7 mouse cellular contexts compared by ENCODE assay signal in genomic region chr1:62706085-62707021, GRCm38 (mm10). TPM values are rescaled to one million over a fixed set of nuclear protein-coding genes. Genes with fewer than 3 reads are reported as not detected.
DNase-seq lines count a peak whose midpoint lies in the region; ATAC-seq and TF ChIP-seq lines count a peak whose summit lies in the region.

No protein-coding gene starts in this region.

- peak; percentile 82 for DNase-seq in NIH3T3 (ENCODE audit: low read depth)
- DNase-seq in hindbrain, embryonic 10.5 days (ENCODE audit: low spot score): peak; percentile 79
- DNase-seq in layer of hippocampus, postnatal 25 days (ENCODE audit: extremely low spot score in 1 of 2, low spot score in 1 of 2): peak; percentile 55 to 68
- peak; percentile 56 for DNase-seq in lung, postnatal 36 days
- peak; percentile 66 to 72 for DNase-seq in right cerebral cortex, adult 2 months (ENCODE audit: low spot score in 2 of 2)

- TF ChIP-seq POLR2A in bone marrow, adult 2 months (IDR thresholded peaks at IDR 0.05; ENCODE audit: borderline replicate concordance, control insufficient read depth, low read depth, low read length): no peak

- H3K4me3 ChIP-seq in bone marrow, adult 2 months (replicated peaks; ENCODE audit: control insufficient read depth, low read depth, low read length): peak overlapping the region; percentile 17
- peak overlapping the region; percentile 55 for H3K4me3 ChIP-seq in forebrain, embryonic 12.5 days (replicated peaks)
- H3K4me3 ChIP-seq in hindbrain, embryonic 10.5 days: peak overlapping the region; percentile 77

- H3K36me3 ChIP-seq in forebrain, embryonic 12.5 days (replicated peaks): no peaks in the 10 kb centered on the region
- H3K36me3 ChIP-seq in hindbrain, embryonic 10.5 days: no peaks in the 10 kb centered on the region

- peak; percentile 54; the same call in 1 of the 2 replicates for ATAC-seq in forebrain, embryonic 12.5 days (ENCODE audit: low FRiP score)

- peak overlapping the region; percentile 94 for H3K4me2 ChIP-seq in forebrain, embryonic 12.5 days

- no peaks in the 10 kb centered on the region; the same call in 1 of the 2 replicates for H3K4me1 ChIP-seq in bone marrow, adult 2 months (ENCODE audit: control insufficient read depth, insufficient read depth, low read length)
- H3K4me1 ChIP-seq in forebrain, embryonic 12.5 days: peaks cover 71% of the 10 kb centered on the region
- H3K4me1 ChIP-seq in hindbrain, embryonic 10.5 days (replicated peaks): peaks cover 79% of the 10 kb centered on the region

- H3K9ac ChIP-seq in forebrain, embryonic 12.5 days: peak overlapping the region; percentile 64

- no peaks in the 10 kb centered on the region for H3K9me3 ChIP-seq in forebrain, embryonic 12.5 days
- no peaks in the 10 kb centered on the region for H3K9me3 ChIP-seq in hindbrain, embryonic 10.5 days

- peak overlapping the region; percentile 20; the same call in 1 of the 2 replicates for H3K27ac ChIP-seq in bone marrow, adult 2 months (ENCODE audit: control insufficient read depth, insufficient read depth, low read depth, low read length, poor library complexity)
- peak overlapping the region; percentile 75 for H3K27ac ChIP-seq in forebrain, embryonic 12.5 days
- H3K27ac ChIP-seq in hindbrain, embryonic 10.5 days: peak overlapping the region; percentile 86

- WGBS in bone marrow, adult 2 months: under 1% methylated on average over 73 of the region's 73 CpGs
- 0% methylated on average over 72 of the region's 73 CpGs for WGBS in forebrain, embryonic 12.5 days
- under 1% methylated on average over 73 of the region's 73 CpGs for WGBS in hindbrain, embryonic 10.5 days

- peaks cover 83% of the 10 kb centered on the region for H3K27me3 ChIP-seq in forebrain, embryonic 12.5 days
- H3K27me3 ChIP-seq in hindbrain, embryonic 10.5 days (ENCODE audit: insufficient read depth, poor library complexity, severe bottlenecking): peaks cover 94% of the 10 kb centered on the region

- no peak for TF ChIP-seq CTCF in bone marrow, adult 2 months (IDR thresholded peaks at IDR 0.05; ENCODE audit: control insufficient read depth, insufficient read depth, low read length)

RNA-seq across cellular contexts. Expression of gene Nrp2, which starts 3.3 kb away (rescaled TPM):
- 2.1 and 3.2 TPM in 2 replicates for polyA plus RNA-seq in bone marrow, adult 2 months (2011; ENCODE audit: insufficient read depth, insufficient read length, low replicate concordance, missing spikeins)
- 31.1 and 33.1 TPM in 2 replicates for polyA plus RNA-seq in forebrain, embryonic 12.5 days (2016; fragmentation: Nextera tagmentation; extraction: Ambion mirVana)
- polyA plus RNA-seq in hindbrain, embryonic 10.5 days (2016; fragmentation: Nextera tagmentation; extraction: Ambion mirVana): 21.8 and 23.1 TPM in 2 replicates
- total RNA-seq in layer of hippocampus, postnatal 25 days (2021): 10 to 100 TPM; 53.0 to 65.4 TPM

Comparison
In these comparisons a context has a peak if more than half of its experiments do, and no peak if none do; other contexts are left out.
1. Peak in every context shown above with its lines: DNase-seq, ATAC-seq, H3K4me3 ChIP-seq and H3K27ac ChIP-seq.
2. H3K27ac ChIP-seq: peak in every context shown above with its lines; median percentile 86 in hindbrain, embryonic 10.5 days; 75 in forebrain, embryonic 12.5 days; 20 in bone marrow, adult 2 months.
3. H3K4me3 ChIP-seq: peak in every context shown above with its lines; median percentile 77 in hindbrain, embryonic 10.5 days; 55 in forebrain, embryonic 12.5 days; 17 in bone marrow, adult 2 months.